ENCODE assay signal across 8 mouse cellular contexts in the genomic region with DNA sequence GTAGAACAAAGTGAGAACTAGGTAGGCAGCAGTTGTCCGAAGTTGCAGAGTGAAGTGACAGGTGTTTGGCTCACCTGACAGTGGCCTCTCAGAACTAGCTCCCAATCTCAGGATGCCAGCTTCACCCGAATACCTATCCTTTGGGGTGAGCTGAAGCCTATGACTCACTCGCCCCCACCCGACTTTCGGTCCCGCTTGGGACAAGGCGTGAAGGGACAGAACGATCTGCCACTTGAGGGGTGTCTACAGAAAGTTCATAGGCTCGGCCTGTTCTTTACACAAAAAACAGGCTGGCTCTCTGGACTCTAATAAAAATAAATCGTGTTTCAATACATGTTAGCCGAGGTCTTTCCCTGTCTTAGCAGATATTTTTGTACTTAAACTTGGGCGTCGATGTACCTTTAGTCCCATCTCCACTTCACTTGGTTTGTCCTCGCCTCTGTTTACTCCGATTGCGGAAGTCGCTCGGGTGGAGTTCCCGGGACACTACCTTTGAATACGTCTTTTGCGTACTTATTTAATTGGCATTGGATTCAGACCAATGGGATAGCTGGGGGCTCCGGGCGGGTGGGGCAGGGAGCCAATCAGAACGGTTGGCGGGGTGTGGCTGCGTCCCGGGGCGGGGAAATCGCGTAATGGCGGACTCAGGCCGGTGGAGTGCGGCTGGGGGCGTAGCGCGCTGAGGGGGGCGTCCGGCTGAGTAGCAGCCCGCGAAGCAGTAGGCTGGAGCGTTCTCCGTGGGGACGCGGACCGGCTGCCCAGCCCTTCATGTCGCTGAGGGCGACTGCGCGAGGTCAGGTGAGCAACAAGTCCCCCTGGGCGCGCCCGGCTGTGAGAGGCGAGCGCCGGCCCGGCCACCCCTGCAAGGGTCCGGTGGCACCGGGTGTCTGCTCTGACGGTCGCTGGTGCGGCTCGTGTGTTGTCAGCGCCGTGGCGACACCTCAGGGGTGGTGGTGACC. TPM values are rescaled to one million over a fixed set of nuclear protein-coding genes. Genes with fewer than 3 reads are reported as not detected.
DNase-seq lines count a peak whose midpoint lies in the region; ATAC-seq and TF ChIP-seq lines count a peak whose summit lies in the region.

A gene (plus strand): TSS at position 575 of the 959 bp plus-strand sequence.

- ATAC-seq in cerebellum, adult (ENCODE audit: insufficient number of reproducible peaks, low FRiP score, low TSS enrichment) = peak; percentile 92
- ATAC-seq in forebrain, embryonic 13.5 days = peak; percentile 95
- ATAC-seq in liver, postnatal 0 days = peak; percentile 97
- peak; percentile 95 for ATAC-seq in neural tube, embryonic 14.5 days (ENCODE audit: low read depth)

- H3K9me3 ChIP-seq in ES-Bruce4 (replicated peaks; ENCODE audit: control insufficient read depth, insufficient read depth, low read length, poor library complexity, severe bottlenecking) = no peaks in the 10 kb centered on the region
- H3K9me3 ChIP-seq in forebrain, embryonic 13.5 days (replicated peaks) = no peaks in the 10 kb centered on the region
- no peaks in the 10 kb centered on the region for H3K9me3 ChIP-seq in liver, postnatal 0 days (ENCODE audit: low read length)
- no peaks in the 10 kb centered on the region for H3K9me3 ChIP-seq in neural tube, embryonic 14.5 days (ENCODE audit: control insufficient read depth, low read length)

- under 1% methylated on average over 65 of the region's 65 CpGs for WGBS in forebrain, embryonic 13.5 days
- whole genome bisulfite sequencing in large intestine, adult 2 months = under 1% methylated on average over 65 of the region's 65 CpGs
- WGBS in liver, postnatal 0 days (ENCODE audit: insufficient replicate concordance) = under 1% methylated on average over 60 of the region's 65 CpGs
- under 1% methylated on average over 65 of the region's 65 CpGs for WGBS in neural tube, embryonic 14.5 days

- TF ChIP-seq EP300 in ES-Bruce4 (IDR thresholded peaks at IDR 0.05; ENCODE audit: insufficient read depth, low read depth, low read length) = no peak
- TF ChIP-seq EP300 in liver, postnatal 0 days (IDR thresholded peaks at IDR 0.05; ENCODE audit: low read depth) = peak; percentile 84

- H3K27ac ChIP-seq in ES-Bruce4 (ENCODE audit: insufficient read depth, low read length) = peak within 1 kb of the TSS; percentile 68
- peak within 1 kb of the TSS; percentile 53 for H3K27ac ChIP-seq in forebrain, embryonic 13.5 days
- H3K27ac ChIP-seq in liver, postnatal 0 days (ENCODE audit: low read depth) = peak within 1 kb of the TSS; percentile 93
- H3K27ac ChIP-seq in neural tube, embryonic 14.5 days (ENCODE audit: low read depth, low read length) = peak within 1 kb of the TSS; percentile 57

- peak; percentile 69 for TF ChIP-seq POLR2A in ES-Bruce4 (IDR thresholded peaks at IDR 0.05; ENCODE audit: insufficient read depth, low read length)

- peak; percentile 93 to 94 for DNase-seq in heart, postnatal 10 days
- DNase-seq in large intestine, adult 2 months (ENCODE audit: low read depth, low spot score) = peak; percentile 95
- DNase-seq in liver, postnatal 0 days = peak; percentile 96
- peak; percentile 94 for DNase-seq in testis, postnatal 10 days (ENCODE audit: low spot score)

- peak within 1 kb of the TSS; percentile 79 for H3K4me2 ChIP-seq in forebrain, embryonic 13.5 days
- H3K4me2 ChIP-seq in liver, postnatal 0 days (ENCODE audit: low read depth, low read length) = peak within 1 kb of the TSS; percentile 76
- H3K4me2 ChIP-seq in neural tube, embryonic 14.5 days (ENCODE audit: low read depth, low read length) = peak within 1 kb of the TSS; percentile 95

- TF ChIP-seq CTCF in ES-Bruce4 (IDR thresholded peaks at IDR 0.05; ENCODE audit: low read depth, low read length) = no peak
- no peak for TF ChIP-seq CTCF in liver, postnatal 0 days (IDR thresholded peaks at IDR 0.05; ENCODE audit: low read depth)

- intact Hi-C loops in heart, postnatal 10 days (cut with DNase I) = loop anchor here (5.0 kb wide), 3 partner anchors 42 to 118 kb away; a partner anchor contains a TSS

- H3K9ac ChIP-seq in ES-Bruce4 (ENCODE audit: low read depth, poor library complexity, severe bottlenecking) = peak within 1 kb of the TSS; percentile 72
- peak within 1 kb of the TSS; percentile 82 for H3K9ac ChIP-seq in forebrain, embryonic 13.5 days
- peak within 1 kb of the TSS; percentile 97 for H3K9ac ChIP-seq in liver, postnatal 0 days (replicated peaks)
- H3K9ac ChIP-seq in neural tube, embryonic 14.5 days (replicated peaks; ENCODE audit: low read depth, low read length) = peak within 1 kb of the TSS; percentile 79

- H3K4me1 ChIP-seq in ES-Bruce4 (ENCODE audit: control insufficient read depth, insufficient read depth, low read length) = peaks cover 2% of the 10 kb centered on the region
- H3K4me1 ChIP-seq in forebrain, embryonic 13.5 days = peaks cover 25% of the 10 kb centered on the region
- H3K4me1 ChIP-seq in liver, postnatal 0 days (ENCODE audit: insufficient read depth) = peaks cover 16% of the 10 kb centered on the region
- H3K4me1 ChIP-seq in neural tube, embryonic 14.5 days (ENCODE audit: control insufficient read depth, insufficient read depth, low read length) = peaks cover 12% of the 10 kb centered on the region; the same call in 1 of the 2 replicates

- H3K27me3 ChIP-seq in ES-Bruce4 (ENCODE audit: control insufficient read depth, insufficient read depth, low read length, poor library complexity, severe bottlenecking) = no peaks in the 10 kb centered on the region
- no peaks in the 10 kb centered on the region for H3K27me3 ChIP-seq in forebrain, embryonic 13.5 days
- H3K27me3 ChIP-seq in liver, postnatal 0 days (ENCODE audit: insufficient read depth, low read length) = no peaks in the 10 kb centered on the region
- no peaks in the 10 kb centered on the region for H3K27me3 ChIP-seq in neural tube, embryonic 14.5 days (ENCODE audit: control insufficient read depth, insufficient read depth, low read length)

- no peaks in the 10 kb centered on the region; the same call in 1 of the 2 replicates for H3K36me3 ChIP-seq in ES-Bruce4 (ENCODE audit: control insufficient read depth, insufficient read depth, low read length, poor library complexity, severe bottlenecking)
- peaks cover 9% of the 10 kb centered on the region; the same call in 1 of the 2 replicates for H3K36me3 ChIP-seq in forebrain, embryonic 13.5 days (ENCODE audit: poor library complexity, severe bottlenecking)
- peaks cover 9% of the 10 kb centered on the region for H3K36me3 ChIP-seq in liver, postnatal 0 days (replicated peaks; ENCODE audit: insufficient read depth, low read length)
- no peaks in the 10 kb centered on the region for H3K36me3 ChIP-seq in neural tube, embryonic 14.5 days (ENCODE audit: control insufficient read depth, insufficient read depth, low read length)

- H3K4me3 ChIP-seq in ES-Bruce4 (ENCODE audit: low read depth, low read length) = peak within 1 kb of the TSS; percentile 83
- H3K4me3 ChIP-seq in forebrain, embryonic 13.5 days = peak within 1 kb of the TSS; percentile 91
- peak within 1 kb of the TSS; percentile 94 for H3K4me3 ChIP-seq in liver, postnatal 0 days (ENCODE audit: low read depth, low read length)
- peak within 1 kb of the TSS; percentile 92 for H3K4me3 ChIP-seq in neural tube, embryonic 14.5 days (ENCODE audit: low read depth, low read length)

RNA-seq across cellular contexts. Expression of the gene that starts here (rescaled TPM):
- polyA plus RNA-seq in ES-Bruce4 (2011; ENCODE audit: insufficient read depth, insufficient read length, low read depth, missing spikeins) = 102 and 103 TPM in 2 replicates
- 36.7 and 42.9 TPM in 2 replicates for polyA plus RNA-seq in forebrain, embryonic 13.5 days (2015; fragmentation: Nextera tagmentation; extraction: Ambion mirVana)
- 100 to 1,000 TPM; 134 to 164 TPM for total RNA-seq in heart, postnatal 10 days (2021)
- 43.5 and 66.0 TPM in 2 replicates for polyA plus RNA-seq in large intestine, adult 2 months (2012; rRNA removed)
- 35.8 and 43.1 TPM in 2 replicates for polyA plus RNA-seq in liver, postnatal 0 days (2015; fragmentation: Nextera tagmentation; extraction: Ambion mirVana)
- 18.5 and 19.6 TPM in 2 replicates for polyA plus RNA-seq in neural tube, embryonic 14.5 days (2014; fragmentation: Nextera tagmentation; extraction: Ambion mirVana)

Comparison
In these comparisons a context has a peak if more than half of its experiments do, and no peak if none do; other contexts are left out.
1. Peak in every context shown above with its lines: DNase-seq, ATAC-seq, H3K4me3 ChIP-seq and H3K27ac ChIP-seq.